In the genomic region with DNA sequence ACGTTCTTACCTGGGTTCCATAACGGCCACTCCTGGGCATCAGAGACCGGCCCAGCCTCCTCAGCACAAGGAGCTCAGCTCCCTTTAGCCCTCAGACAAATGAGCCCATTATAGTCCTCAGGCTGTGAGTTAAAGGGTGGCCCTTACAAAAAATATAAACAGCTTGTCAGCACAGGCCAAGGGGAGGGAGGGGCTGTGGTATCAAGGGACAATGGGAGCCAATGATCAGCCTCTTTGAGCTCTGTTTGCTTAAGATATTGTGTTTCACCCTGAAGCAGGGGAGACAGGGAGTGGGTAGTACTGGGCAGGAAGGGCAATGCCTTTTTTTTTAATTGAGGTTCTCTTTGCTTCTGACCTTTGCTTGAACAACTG, we compare ENCODE assay signal across 8 mouse cellular contexts. TPM values are rescaled to one million over a fixed set of nuclear protein-coding genes. Genes with fewer than 3 reads are reported as not detected.
DNase-seq lines count a peak whose midpoint lies in the region; ATAC-seq and TF ChIP-seq lines count a peak whose summit lies in the region.

No protein-coding gene starts in this region.

- TF ChIP-seq CTCF in heart, postnatal 0 days (IDR thresholded peaks at IDR 0.05; ENCODE audit: low read depth), result no peak

- intact Hi-C loops in heart, postnatal 14 days (cut with DNase I), result no loop called here

- no peak for DNase-seq in heart, postnatal 0 days (ENCODE audit: low spot score)
- DNase-seq in heart, postnatal 14 days, result no peak
- no peak for DNase-seq in cerebellum, postnatal 36 days
- no peak for DNase-seq in left cerebral cortex, adult 11 months (ENCODE audit: low spot score)
- no peak for DNase-seq in layer of hippocampus, adult 8-10 months (ENCODE audit: low spot score in 2 of 2)

- H3K4me3 ChIP-seq in heart, postnatal 0 days (ENCODE audit: low read depth, low read length), result no peak overlapping the region
- H3K4me3 ChIP-seq in erythroblast, embryonic 14.5 days (replicated peaks), result peak overlapping the region; percentile 48
- 0 out of 2 replicates have a peak overlapping the region, but pooled peaks have one; percentile 4 for H3K4me3 ChIP-seq in limb, embryonic 15.5 days
- peak overlapping the region; percentile 19 for H3K4me3 ChIP-seq in neural tube, embryonic 12.5 days

- no peak overlapping the region for H3K9ac ChIP-seq in heart, postnatal 0 days (replicated peaks; ENCODE audit: low read depth, low read length)
- H3K9ac ChIP-seq in limb, embryonic 15.5 days, result no peak overlapping the region
- H3K9ac ChIP-seq in neural tube, embryonic 12.5 days, result peak overlapping the region; percentile 33; the same call in 1 of the 2 replicates

- no peak for ATAC-seq in heart, postnatal 0 days (ENCODE audit: insufficient read depth, low read depth)
- no peak for ATAC-seq in limb, embryonic 15.5 days (ENCODE audit: insufficient number of reproducible peaks, low FRiP score, low TSS enrichment, low read depth)
- ATAC-seq in neural tube, embryonic 12.5 days (ENCODE audit: low FRiP score, low read depth), result peak; percentile 54

- 0 out of 2 replicates have a peak, but pooled peaks cover 2% of the 10 kb centered on the region for H3K4me1 ChIP-seq in heart, postnatal 0 days (ENCODE audit: control insufficient read depth, insufficient read depth)
- H3K4me1 ChIP-seq in erythroblast, embryonic 14.5 days (ENCODE audit: control insufficient read depth), result peaks cover 2% of the 10 kb centered on the region; the same call in 1 of the 2 replicates
- H3K4me1 ChIP-seq in limb, embryonic 15.5 days, result peaks cover 14% of the 10 kb centered on the region
- peaks cover 51% of the 10 kb centered on the region for H3K4me1 ChIP-seq in neural tube, embryonic 12.5 days

- H3K27me3 ChIP-seq in heart, postnatal 0 days (ENCODE audit: control insufficient read depth, insufficient read depth, low read length), result no peaks in the 10 kb centered on the region
- peaks cover under 1% of the 10 kb centered on the region; the same call in 1 of the 2 replicates for H3K27me3 ChIP-seq in erythroblast, embryonic 14.5 days (ENCODE audit: control insufficient read depth)
- H3K27me3 ChIP-seq in limb, embryonic 15.5 days, result peaks cover 40% of the 10 kb centered on the region
- no peaks in the 10 kb centered on the region for H3K27me3 ChIP-seq in neural tube, embryonic 12.5 days (replicated peaks)

- 24% methylated on average over 3 of the region's 3 CpGs for WGBS in heart, postnatal 0 days
- WGBS in limb, embryonic 15.5 days, result 3% methylated on average over 3 of the region's 3 CpGs
- under 1% methylated on average over 3 of the region's 3 CpGs for WGBS in neural tube, embryonic 12.5 days

- H3K27ac ChIP-seq in heart, postnatal 0 days (ENCODE audit: low read depth), result no peak overlapping the region
- H3K27ac ChIP-seq in limb, embryonic 15.5 days, result no peak overlapping the region
- H3K27ac ChIP-seq in neural tube, embryonic 12.5 days, result peak overlapping the region; percentile 29; the same call in 1 of the 2 replicates

- H3K9me3 ChIP-seq in heart, postnatal 0 days (replicated peaks; ENCODE audit: control insufficient read depth, low read length), result no peaks in the 10 kb centered on the region
- no peaks in the 10 kb centered on the region for H3K9me3 ChIP-seq in erythroblast, embryonic 14.5 days (ENCODE audit: control insufficient read depth, low read length)
- no peaks in the 10 kb centered on the region for H3K9me3 ChIP-seq in limb, embryonic 15.5 days
- H3K9me3 ChIP-seq in neural tube, embryonic 12.5 days, result no peaks in the 10 kb centered on the region

- no peaks in the 10 kb centered on the region for H3K36me3 ChIP-seq in heart, postnatal 0 days (replicated peaks; ENCODE audit: control insufficient read depth, insufficient read depth, low read length)
- no peaks in the 10 kb centered on the region for H3K36me3 ChIP-seq in erythroblast, embryonic 14.5 days (ENCODE audit: control insufficient read depth)
- no peaks in the 10 kb centered on the region for H3K36me3 ChIP-seq in limb, embryonic 15.5 days
- 0 out of 2 replicates have a peak, but pooled peaks cover 5% of the 10 kb centered on the region for H3K36me3 ChIP-seq in neural tube, embryonic 12.5 days

- H3K4me2 ChIP-seq in heart, postnatal 0 days (ENCODE audit: low read depth, low read length), result peak overlapping the region; percentile 40
- peak overlapping the region; percentile 42 for H3K4me2 ChIP-seq in limb, embryonic 15.5 days
- peak overlapping the region; percentile 52 for H3K4me2 ChIP-seq in neural tube, embryonic 12.5 days (replicated peaks)

- TF ChIP-seq EP300 in heart, postnatal 0 days (IDR thresholded peaks at IDR 0.05; ENCODE audit: low read depth), result no peak

RNA-seq across cellular contexts. Expression of a gene that starts 36.1 kb away (rescaled TPM):
- 6.1 and 11.0 TPM in 2 replicates for total RNA-seq in heart, postnatal 0 days (2014; rRNA removed; ENCODE audit: low replicate concordance)
- polyA plus RNA-seq in heart, postnatal 0 days (2015; fragmentation: Nextera tagmentation; extraction: Ambion mirVana), result 4.9 and 6.0 TPM in 2 replicates
- total RNA-seq in heart, postnatal 14 days (2021), result 1 to 10 TPM; 6.9 to 8.5 TPM
- 0.02 TPM in 1 of 2 replicates, not detected in the other for polyA plus RNA-seq in erythroblast, embryonic 14.5 days (2012)
- 33.4 and 35.9 TPM in 2 replicates for polyA plus RNA-seq in limb, embryonic 15.5 days (2015; fragmentation: Nextera tagmentation; extraction: Ambion mirVana)
- 132 and 151 TPM in 2 replicates for polyA plus RNA-seq in neural tube, embryonic 12.5 days (2016; fragmentation: Nextera tagmentation; extraction: Ambion mirVana)
- 100 to 1,000 TPM; 369 to 408 (median 383) TPM for total RNA-seq in layer of hippocampus, adult 8-10 months (2022)
